Mouse (Mus musculus) left cerebral cortex, adult 2 months (tissue): Measurements from ENCODE around the gene Alyref2. TPM values are rescaled to one million over a fixed set of nuclear protein-coding genes. Genes with fewer than 3 reads are reported as not detected.
A peak's percentile ranks its signal among the peaks of the same experiment; 100 is the strongest.
"Not testable (repeated sequence)": the region's sequence is repeated elsewhere in the genome, so short reads cannot be mapped to it uniquely, and the experiment has no call there.

Source experiments
- DNase-seq, 2 experiments: peaks; one replicate each; pipeline ENCODE4 v3.0.0; 2021 to 2022; ENCODE audit warnings: low spot score in 2 of 2, mixed read lengths in 1 of 2; ENCODE audit errors: extremely low spot score in 1 of 2
- H3K27ac ChIP-seq: fragments of 200-600 bp; 2 replicates; pipeline ENCODE4 v1.8.1; 2022
- H3K4me3 ChIP-seq: fragments of 200-600 bp; 2 replicates; pipeline ENCODE4 v1.8.1; 2022
- CTCF ChIP-seq: fragments of 200-600 bp; IDR thresholded peaks from 2 replicates; pipeline ENCODE4 v1.8.1; 2022; ENCODE audit warnings: antibody characterized with exemption, mild to moderate bottlenecking, moderate library complexity
- intact Hi-C: fragments of 180-260 bp; cut with DNase I; formaldehyde crosslinking; loops from one replicate; pipeline ENCODE4 v1.15.1; 2025
- long read RNA-seq, 2 experiments: library from polyadenylated mRNA; stranded (forward); transcript quantifications; one replicate each; pipeline ENCODE4 v2.0.0; 2021; ENCODE audit warnings: borderline mapping rate in 2 of 2
- total RNA-seq, 2 experiments: library from RNA; stranded (reverse); gene quantifications; 2 replicates each; pipeline ENCODE4 v1.2.3; 2021

The Alyref2 gene
- total RNA-seq, result 1 to 10 TPM; 4.9 to 5.4 TPM
- long read RNA-seq, experiment 1, partial matches to known transcripts, result 0 of 2 reads
- long read RNA-seq, experiment 1, other reads (novel, unspliced or antisense), result 0 of 2 reads
- long read RNA-seq, experiment 2, result 0 reads

DNA sequence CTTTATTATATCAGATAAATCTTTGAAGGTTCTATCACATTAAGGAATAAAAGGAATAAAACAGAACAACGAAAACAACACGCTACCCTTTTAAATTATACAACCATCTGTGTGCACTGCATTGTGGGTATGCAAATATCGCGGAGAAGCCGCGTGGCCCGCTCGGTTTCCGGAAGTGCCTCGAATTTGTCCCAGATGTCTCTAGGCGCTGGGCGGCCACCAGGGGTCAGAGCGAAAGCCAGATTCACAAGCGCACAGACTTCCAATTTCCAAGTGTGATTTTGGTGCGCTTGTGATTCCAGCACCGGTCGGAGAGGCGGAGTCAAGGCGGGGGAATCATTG, at the start of gene Alyref2:
Gene Alyref2 (plus strand): TSS at position 229 of the 342 bp plus-strand sequence.
- intact Hi-C loops, result loop anchor here (1.0 to 5.0 kb wide), 2 partner anchors 64 to 155 kb away; no protein-coding TSS in a partner anchor
- peak within 1 kb of the TSS; percentile 92 for H3K27ac ChIP-seq
- peak within 1 kb of the TSS; percentile 62 for H3K4me3 ChIP-seq
- TF ChIP-seq CTCF, result peak; percentile 83
- DNase-seq, result peak; percentile 89 to 92

DNA sequence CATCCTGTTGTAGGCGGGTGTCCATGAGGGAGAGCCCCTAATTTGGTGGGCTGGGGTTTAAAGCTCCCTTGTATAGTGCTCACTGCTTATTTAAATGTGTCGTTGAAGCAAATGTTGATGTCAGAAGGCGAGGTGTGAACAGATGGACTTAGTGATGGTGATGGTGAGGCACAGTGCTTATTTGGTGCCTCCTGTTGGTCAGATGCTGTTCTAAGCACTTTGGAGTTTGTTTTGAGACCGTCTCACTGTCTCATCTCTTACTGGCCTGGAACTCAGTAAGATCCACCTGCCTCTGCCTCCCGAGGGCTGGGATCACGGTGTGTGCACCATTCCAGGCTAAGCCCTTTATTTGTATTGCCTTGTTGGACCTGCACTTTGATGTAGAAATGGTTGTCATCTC, 48.4 kb upstream of the Alyref2 start:
- no peak overlapping the region for H3K27ac ChIP-seq
- no peak; the same call in 1 of the 2 replicates for TF ChIP-seq CTCF
- H3K4me3 ChIP-seq, result no peak overlapping the region
- intact Hi-C loops, result no loop called here
- no peak for DNase-seq

DNA sequence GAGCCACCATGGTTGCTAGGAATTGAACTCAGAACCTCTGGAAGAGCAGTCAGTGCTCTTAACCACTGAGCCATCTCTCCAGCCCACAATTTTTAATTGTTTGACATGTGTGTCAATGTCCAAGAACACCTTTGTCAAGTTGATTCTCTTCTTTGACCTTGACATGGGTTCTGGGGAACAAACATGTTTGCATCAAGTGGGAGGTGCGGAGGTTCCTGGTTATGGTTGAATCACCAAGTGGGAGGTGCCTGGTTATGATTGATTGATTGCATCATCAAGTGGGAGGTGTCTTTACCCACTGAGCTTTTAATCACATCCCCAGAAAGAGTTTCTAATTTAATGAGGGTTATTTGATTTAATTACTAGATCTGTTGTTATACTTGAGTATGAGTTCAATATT, 45.7 kb upstream of the Alyref2 start:
- TF ChIP-seq CTCF, result no peak
- H3K27ac ChIP-seq, result no peak overlapping the region
- intact Hi-C loops, result no loop called here

DNA sequence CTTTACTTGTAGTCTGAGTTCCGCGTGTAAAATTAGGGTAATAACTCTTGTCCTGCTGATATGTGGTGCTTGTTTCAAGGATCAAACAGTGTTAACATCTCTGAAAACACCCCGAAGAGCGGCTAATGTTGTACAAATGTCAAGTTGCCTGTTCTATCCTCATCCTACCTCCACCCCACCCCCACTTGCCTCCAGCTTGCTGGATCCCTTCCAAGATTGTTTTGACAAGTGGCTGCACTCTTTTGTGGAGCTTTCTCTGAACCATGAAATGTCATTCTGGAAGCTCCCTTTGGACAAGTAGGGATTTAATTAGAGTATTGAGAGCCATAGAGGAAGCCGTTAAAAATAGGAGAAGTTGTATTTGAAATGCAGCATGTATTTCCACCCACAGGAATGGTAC, 43.5 kb upstream of the Alyref2 start:
- intact Hi-C loops, result no loop called here
- Histone ChIP-seq H3K27ac (no peak overlapping the region), H3K4me3 (no peak overlapping the region)
- DNase-seq, result no peak
- no peak for TF ChIP-seq CTCF

More for the DNA sequence above, 45.7 kb upstream of the Alyref2 start:
- no peak overlapping the region for H3K4me3 ChIP-seq
- DNase-seq, result no peak

DNA sequence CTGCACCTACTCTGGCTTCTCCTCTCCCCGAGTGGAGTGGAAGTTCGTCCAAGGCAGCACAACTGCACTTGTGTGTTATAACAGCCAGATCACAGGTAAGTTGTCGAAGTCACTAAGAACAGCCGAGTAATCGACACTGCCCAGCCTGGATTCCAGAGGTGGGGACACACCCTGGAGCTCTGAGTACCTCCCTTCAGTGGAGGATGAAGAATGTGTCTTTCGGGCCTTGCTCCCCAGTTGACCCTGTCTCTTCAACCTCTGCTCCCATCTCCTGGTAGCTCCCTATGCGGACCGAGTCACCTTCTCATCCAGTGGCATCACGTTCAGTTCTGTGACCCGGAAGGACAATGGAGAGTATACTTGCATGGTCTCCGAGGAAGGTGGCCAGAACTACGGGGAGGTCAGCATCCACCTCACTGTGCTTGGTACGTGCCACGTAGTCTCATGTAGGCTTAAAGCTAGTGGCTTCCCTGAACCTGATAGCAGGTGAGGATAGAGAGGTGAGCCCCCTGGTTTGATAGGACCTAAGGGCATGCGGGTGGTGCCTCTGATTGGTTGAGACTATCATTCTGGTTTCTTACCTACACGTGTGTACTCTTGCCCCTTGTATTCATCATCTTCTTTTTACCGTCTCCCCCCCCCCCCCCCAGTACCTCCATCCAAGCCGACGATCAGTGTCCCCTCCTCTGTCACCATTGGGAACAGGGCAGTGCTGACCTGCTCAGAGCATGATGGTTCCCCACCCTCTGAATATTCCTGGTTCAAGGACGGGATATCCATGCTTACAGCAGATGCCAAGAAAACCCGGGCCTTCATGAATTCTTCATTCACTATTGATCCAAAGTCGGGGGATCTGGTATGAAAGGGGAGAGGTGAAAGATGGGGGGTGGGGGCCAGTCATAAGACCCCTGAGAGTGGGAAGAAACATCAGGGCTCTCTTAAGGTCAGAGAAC, 42.5 kb upstream of the Alyref2 start:
- Histone ChIP-seq H3K27ac (no peak overlapping the region), H3K4me3 (no peak overlapping the region)
- TF ChIP-seq CTCF, result no peak
- intact Hi-C loops, result no loop called here
- no peak for DNase-seq

DNA sequence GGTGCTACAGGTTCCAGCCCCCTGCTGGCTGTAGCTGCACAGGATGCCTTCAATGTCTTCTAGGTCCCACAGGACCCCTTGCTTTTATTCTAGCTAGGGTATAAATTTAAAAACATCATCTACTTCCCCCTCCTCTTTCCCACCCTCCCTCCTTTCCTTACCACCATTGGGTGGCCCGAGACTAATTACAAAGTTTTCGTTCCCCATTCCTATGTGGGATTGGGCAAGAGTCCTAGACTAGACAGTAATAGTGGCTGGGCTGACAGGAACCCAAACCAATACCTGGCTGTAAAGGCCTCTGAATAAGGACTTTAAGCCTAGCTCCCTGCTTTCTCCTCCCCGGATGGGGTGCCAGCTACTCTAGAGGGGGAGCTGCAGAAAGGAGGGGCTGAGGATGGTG, 40.1 kb upstream of the Alyref2 start:
- no peak overlapping the region for H3K4me3 ChIP-seq

DNA sequence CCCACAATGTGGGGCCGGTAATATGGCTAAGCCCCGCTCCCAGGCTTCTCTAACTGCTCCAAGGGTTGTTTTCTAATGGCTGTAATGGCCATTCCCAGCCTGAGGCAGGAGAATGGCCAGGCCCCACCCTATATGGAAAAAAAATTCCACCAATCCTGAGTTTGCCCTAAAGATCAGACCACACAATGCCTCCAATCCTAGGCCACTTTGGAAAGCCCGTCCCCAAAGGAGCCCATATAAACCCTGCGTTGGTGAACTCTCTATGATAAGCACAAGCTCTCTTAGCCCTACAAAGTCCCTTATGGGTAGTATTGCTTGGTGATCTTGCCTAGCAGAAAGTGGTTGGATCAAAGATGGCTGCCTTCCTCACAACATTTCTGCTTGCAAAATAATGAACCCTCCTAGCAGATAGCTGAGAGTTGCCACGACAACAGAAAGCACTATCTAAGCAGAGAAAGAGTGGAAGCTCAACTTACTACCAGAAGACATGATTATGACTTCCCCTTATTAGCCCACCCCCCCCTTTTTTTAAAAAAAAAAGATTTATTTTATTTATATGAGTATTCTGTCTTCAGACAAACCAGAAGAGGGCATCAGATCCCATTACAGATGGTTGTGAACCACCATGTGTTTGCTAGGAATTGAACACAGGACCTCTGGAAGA, 37.4 kb upstream of the Alyref2 start:
- intact Hi-C loops, result no loop called here
- no peak for TF ChIP-seq CTCF
- Histone ChIP-seq H3K4me3 (no peak overlapping the region), H3K27ac (no peak overlapping the region)
- no peak for DNase-seq

More for the DNA sequence above, 40.1 kb upstream of the Alyref2 start:
- intact Hi-C loops, result no loop called here
- no peak overlapping the region for H3K27ac ChIP-seq
- no peak for TF ChIP-seq CTCF
- DNase-seq, result no peak

DNA sequence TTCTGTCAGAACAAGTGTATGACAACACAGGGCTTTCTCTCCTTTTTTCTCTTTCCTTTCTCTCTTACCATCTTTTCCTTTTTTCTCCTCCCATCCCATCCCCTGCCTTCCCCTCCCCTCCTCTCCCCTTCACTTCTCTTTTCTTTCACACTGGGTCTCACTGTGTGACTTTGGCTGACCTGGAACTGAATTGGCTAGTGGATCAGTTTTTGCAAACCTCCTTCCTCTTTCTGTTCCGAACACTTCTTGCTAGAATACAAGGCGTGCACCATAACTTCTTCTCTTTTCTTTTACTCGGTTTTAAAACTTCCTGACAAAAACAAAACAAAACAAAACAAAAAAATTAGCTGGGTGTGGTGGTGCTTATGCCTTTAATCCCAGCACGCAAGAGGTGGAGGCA, 36.7 kb upstream of the Alyref2 start:
- Histone ChIP-seq H3K27ac (no peak overlapping the region), H3K4me3 (no peak overlapping the region)
- TF ChIP-seq CTCF, result no peak
- intact Hi-C loops, result no loop called here
- no peak for DNase-seq

DNA sequence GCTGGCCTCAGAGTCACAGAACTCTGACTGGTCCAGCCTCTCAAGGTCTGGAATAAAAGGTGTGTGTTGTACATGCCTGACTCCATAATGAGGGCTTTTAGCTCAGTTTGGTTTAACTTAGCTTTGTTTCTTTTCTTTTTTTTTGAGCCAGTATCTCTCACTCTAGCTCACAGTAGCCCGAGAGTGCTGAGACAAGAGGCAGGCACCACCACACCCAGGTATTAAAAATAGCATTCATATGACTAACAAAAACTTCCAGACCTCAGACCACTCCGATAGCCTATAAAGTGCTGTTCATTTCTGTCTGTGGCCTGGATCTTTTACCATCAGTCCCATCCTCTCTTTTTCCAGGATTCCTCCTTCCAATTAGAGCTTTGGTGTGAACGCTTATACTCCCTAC, 33.6 kb upstream of the Alyref2 start:
- no peak for TF ChIP-seq CTCF
- no peak overlapping the region for H3K27ac ChIP-seq
- no peak overlapping the region for H3K4me3 ChIP-seq
- intact Hi-C loops, result loop anchor here (2.0 to 10.0 kb wide), 2 partner anchors 57 to 355 kb away; partner anchors contain the start of gene Cfap126
- DNase-seq, result no peak

DNA sequence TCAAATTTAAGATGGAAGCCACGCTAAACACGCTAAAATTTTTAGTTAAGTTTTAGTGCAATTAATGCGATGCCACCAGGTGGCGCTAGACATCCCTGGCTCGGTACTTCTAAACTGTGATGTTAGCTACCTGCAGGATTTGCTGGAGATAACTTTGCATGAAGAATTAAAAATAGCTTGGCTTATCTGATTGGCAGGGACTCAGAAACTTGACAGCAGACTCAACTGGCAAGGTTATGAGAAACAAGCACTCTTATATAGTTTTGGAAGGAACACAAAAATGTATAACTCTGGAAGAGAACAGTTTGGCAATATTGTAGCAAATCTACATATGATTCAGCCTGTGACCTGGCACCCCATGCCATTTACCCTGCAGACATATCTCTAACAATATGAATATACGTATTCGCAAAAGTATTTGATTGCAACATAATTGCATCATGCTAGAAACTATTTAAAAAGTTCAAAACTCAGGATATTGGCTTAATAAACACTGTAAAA, 32.9 kb upstream of the Alyref2 start:
- intact Hi-C loops, result loop anchor here (2.0 to 10.0 kb wide), 2 partner anchors 58 to 356 kb away; partner anchors contain the start of gene Cfap126
- peak; percentile 91 for TF ChIP-seq CTCF
- peak; percentile 38 to 51 for DNase-seq
- H3K4me3 ChIP-seq, result no peak overlapping the region
- no peak overlapping the region for H3K27ac ChIP-seq

DNA sequence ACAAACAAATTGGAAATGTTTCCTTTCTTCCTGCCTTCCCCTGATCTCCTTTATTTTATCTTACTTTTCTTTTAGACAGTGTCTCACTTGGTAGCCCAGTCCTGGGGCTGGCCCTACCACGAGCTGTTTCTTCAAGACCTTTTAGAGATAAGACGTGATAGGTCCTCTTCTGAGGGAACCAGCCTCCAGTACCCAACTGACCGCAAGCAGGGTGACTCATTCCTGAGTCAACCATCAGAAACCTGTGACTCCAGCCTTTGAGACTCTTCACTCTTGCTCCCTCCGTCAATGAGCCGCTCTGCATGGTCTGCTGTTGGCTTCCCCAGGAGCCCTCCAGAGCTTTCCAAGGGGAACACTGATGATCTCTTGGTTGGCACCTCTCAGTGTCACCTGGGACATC, 32.4 kb upstream of the Alyref2 start:
- DNase-seq, result no peak
- intact Hi-C loops, result loop anchor here (2.0 to 10.0 kb wide), 2 partner anchors 58 to 356 kb away; partner anchors contain the start of gene Cfap126

DNA sequence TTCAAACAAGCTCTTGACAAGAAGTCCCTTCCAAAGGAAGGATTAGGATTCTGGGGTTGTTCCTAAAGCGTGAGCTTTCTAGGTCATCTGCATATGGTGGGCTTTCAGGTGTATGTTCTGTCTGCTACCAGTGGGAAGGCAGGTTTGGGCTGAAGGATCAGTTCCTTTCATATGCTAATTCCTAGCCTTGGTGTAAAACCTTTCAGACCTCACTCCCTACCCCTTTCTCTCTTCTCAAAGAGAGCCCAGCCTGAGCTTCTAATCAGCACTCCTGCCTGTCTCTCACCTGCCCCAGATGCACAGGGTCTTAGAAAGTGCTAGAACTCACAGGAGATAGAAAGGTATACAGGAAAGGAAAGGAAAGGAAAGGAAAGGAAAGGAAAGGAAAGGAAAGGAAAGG, 31.8 kb upstream of the Alyref2 start:
- DNase-seq, result no peak
- intact Hi-C loops, result loop anchor here (2.0 to 10.0 kb wide), 2 partner anchors 59 to 357 kb away; partner anchors contain the start of gene Cfap126
- TF ChIP-seq CTCF, result no peak
- Histone ChIP-seq H3K27ac (no peak overlapping the region), H3K4me3 (no peak overlapping the region)

More for the DNA sequence above, 32.4 kb upstream of the Alyref2 start:
- Histone ChIP-seq H3K27ac (no peak overlapping the region), H3K4me3 (no peak overlapping the region)
- TF ChIP-seq CTCF, result no peak

DNA sequence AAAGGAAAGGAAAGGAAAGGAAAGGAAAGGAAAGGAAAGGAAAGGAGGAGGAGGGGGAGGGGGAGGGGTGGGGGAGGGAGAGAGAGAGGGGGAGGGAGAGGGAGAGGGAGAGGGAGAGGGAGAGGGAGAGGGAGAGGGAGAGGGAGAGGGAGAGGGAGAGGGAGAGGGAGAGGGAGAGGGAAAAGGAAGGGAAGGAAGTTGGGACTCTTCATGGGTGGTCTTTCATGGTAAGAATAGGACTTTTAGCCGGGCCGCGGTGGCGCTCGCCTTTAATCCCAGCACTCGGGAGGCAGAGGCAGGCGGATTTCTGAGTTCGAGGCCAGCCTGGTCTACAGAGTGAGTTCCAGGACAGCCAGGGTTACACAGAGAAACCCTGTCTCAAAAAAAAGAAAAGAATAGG, 31.3 kb upstream of the Alyref2 start:
- DNase-seq, H3K4me3 ChIP-seq, H3K27ac ChIP-seq: not testable (repeated sequence)
- intact Hi-C loops, result loop anchor here (2.0 to 10.0 kb wide), 2 partner anchors 59 to 357 kb away; partner anchors contain the start of gene Cfap126
